Mouse (Mus musculus) stomach, postnatal 0 days (tissue): ENCODE measurements around the gene Ebp. TPM values are rescaled to one million over a fixed set of nuclear protein-coding genes. Genes with fewer than 3 reads are reported as not detected.

Experiments used
- ATAC-seq: fragments of 200-750 bp; cut with Nextera tagmentation; 2 replicates; pipeline ENCODE4 v1.8.0; 2017; ENCODE audit not compliant: low FRiP score, low TSS enrichment
- DNase-seq: peaks from one replicate; pipeline ENCODE4 v3.0.0-alpha.2; 2016; ENCODE audit warnings: low spot score
- H3K27ac ChIP-seq: fragments of 300-500 bp; sonication (generic); replicated peaks from 2 replicates; pipeline ENCODE4 v1.5.1; 2014; ENCODE audit warnings: mild to moderate bottlenecking, control low read depth
- H3K27me3 ChIP-seq: fragments of 300-500 bp; sonication (generic); 2 replicates; pipeline ENCODE4 v1.6.1; 2014; ENCODE audit warnings: low read length; ENCODE audit not compliant: control insufficient read depth, insufficient read depth
- H3K36me3 ChIP-seq: fragments of 300-500 bp; sonication (generic); 2 replicates; pipeline ENCODE4 v1.6.1; 2014; ENCODE audit warnings: low read length, mixed read lengths; ENCODE audit not compliant: control insufficient read depth, insufficient read depth
- H3K4me1 ChIP-seq: fragments of 300-500 bp; sonication (generic); replicated peaks from 2 replicates; pipeline ENCODE4 v1.6.1; 2014; ENCODE audit warnings: antibody characterized with exemption; ENCODE audit not compliant: control insufficient read depth, insufficient read depth
- H3K4me2 ChIP-seq: fragments of 300-500 bp; sonication (generic); replicated peaks from 2 replicates; pipeline ENCODE4 v1.6.1; 2014; ENCODE audit warnings: low read depth, mild to moderate bottlenecking, control low read depth, moderate library complexity
- H3K4me3 ChIP-seq: fragments of 300-500 bp; sonication (generic); 2 replicates; pipeline ENCODE4 v1.5.1; 2014; ENCODE audit warnings: low read depth, low read length, control low read depth
- H3K9ac ChIP-seq: fragments of 300-500 bp; sonication (generic); 2 replicates; pipeline ENCODE4 v1.6.1; 2014; ENCODE audit warnings: mild to moderate bottlenecking, low read length, control low read depth, mixed read lengths
- H3K9me3 ChIP-seq: fragments of 300-500 bp; sonication (generic); 2 replicates; pipeline ENCODE4 v1.6.1; 2016; ENCODE audit warnings: low read length; ENCODE audit not compliant: control insufficient read depth
- CTCF ChIP-seq: IDR thresholded peaks from 2 replicates; pipeline ENCODE4 v1.5.1; 2016; ENCODE audit warnings: antibody characterized with exemption, low read depth, mild to moderate bottlenecking, moderate library complexity
- EP300 ChIP-seq: optimal IDR thresholded peaks from 2 replicates; pipeline ENCODE3; 2016; ENCODE audit warnings: antibody characterized with exemption
- WGBS: fragments of 180-500 bp; shearing (Covaris S2); extraction: QIAGEN DNeasy Blood & Tissue Kit; methylation state at CpG from one replicate; pipeline ENCODE4 v1.1.7; 2014; 5-methylcytosine and 5-hydroxymethylcytosine counted together
- polyA plus RNA-seq: library from polyadenylated mRNA; unstranded; fragments of >200 nt; fragmentation: Nextera tagmentation; extraction: Ambion mirVana; gene quantifications from 2 replicates; pipeline ENCODE4 v1.2.1, GENCODE M21; 2015

Ebp gene
- polyA plus RNA-seq, 1 experiment from 2014 or later = 75.4 TPM

DNA sequence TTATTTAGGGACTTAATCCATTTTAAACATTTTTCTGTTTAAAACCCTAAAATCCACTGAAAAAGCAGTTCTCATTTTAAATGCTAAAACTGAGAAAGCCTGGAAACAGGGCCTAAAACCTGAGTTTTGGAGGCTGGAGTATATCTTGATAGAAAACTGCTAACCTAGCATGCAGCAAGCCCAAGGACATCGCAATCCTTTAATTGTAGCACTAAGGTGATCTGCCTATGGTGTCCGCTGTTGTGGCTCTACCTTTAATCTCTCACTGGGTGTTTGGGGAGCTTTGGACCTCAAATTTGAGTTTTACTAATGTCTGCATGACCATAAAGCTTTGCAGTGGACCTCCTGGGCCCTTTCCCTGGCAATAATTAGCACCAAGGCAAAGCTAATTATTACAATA, 52.9 kb downstream of the Ebp start:
- no peaks in the 10 kb centered on the region for H3K4me1 ChIP-seq
- TF ChIP-seq CTCF (no peak), EP300 (no peak)
- no peak overlapping the region for H3K9ac ChIP-seq
- H3K9me3 ChIP-seq = no peaks in the 10 kb centered on the region
- 90% methylated on average over 2 of the region's 2 CpGs for WGBS
- H3K27me3 ChIP-seq = no peaks in the 10 kb centered on the region
- H3K27ac ChIP-seq = no peak overlapping the region
- DNase-seq = no peak
- H3K36me3 ChIP-seq = peaks cover 4% of the 10 kb centered on the region
- no peak overlapping the region for H3K4me3 ChIP-seq
- ATAC-seq = no peak
- no peak overlapping the region for H3K4me2 ChIP-seq

DNA sequence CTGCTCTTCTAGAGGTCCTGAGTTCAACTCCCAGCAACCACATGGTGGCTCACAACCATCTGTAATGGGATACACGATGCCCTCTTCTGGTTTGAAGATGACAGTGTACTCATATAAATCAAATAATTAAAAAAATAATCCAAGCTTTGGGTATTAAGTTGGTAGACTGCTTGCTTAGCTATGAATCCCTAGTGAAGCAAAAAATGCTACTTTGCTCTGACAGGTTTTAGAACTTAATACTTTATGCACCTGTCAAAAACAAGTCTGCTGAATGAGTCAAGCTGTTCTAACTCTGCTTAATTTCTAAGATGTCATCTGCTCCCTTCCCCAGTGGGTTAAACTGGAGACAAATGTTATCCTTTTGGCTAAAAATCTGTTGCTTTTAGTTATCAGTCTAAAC, 53.8 kb downstream of the Ebp start:
- DNase-seq = no peak
- no peak overlapping the region for H3K27ac ChIP-seq
- WGBS = 23% methylated on average over 1 of the region's 1 CpGs
- no peaks in the 10 kb centered on the region for H3K27me3 ChIP-seq
- H3K9me3 ChIP-seq = no peaks in the 10 kb centered on the region
- no peak overlapping the region for H3K4me3 ChIP-seq
- H3K9ac ChIP-seq = no peak overlapping the region
- TF ChIP-seq EP300 = no peak
- TF ChIP-seq CTCF = 0 out of 2 replicates have a peak, but pooled peaks have one; percentile 26
- H3K36me3 ChIP-seq = peaks cover 4% of the 10 kb centered on the region
- no peak overlapping the region for H3K4me2 ChIP-seq
- H3K4me1 ChIP-seq = no peaks in the 10 kb centered on the region
- ATAC-seq = no peak

DNA sequence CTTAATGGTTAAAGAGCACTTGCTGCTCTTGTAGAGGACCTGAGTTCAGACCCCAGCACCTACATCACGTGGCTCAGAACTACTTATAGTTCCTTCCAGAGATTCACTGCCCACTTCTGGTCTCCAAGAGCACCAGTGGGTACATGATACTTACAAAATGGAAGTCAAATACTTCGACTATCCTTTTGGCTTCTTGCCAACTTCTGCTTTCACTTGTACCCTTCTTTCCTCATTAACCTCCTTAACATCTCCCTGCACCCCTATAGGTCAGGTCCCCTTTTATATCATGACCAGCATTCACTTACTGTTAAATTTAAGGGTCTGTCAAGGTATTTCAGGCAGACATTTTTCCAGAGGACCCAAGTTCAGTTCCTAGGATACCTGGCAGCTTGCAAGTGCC, 57.4 kb downstream of the Ebp start:
- H3K36me3 ChIP-seq = peaks cover 2% of the 10 kb centered on the region
- TF ChIP-seq CTCF (no peak), EP300 (no peak)
- ATAC-seq (no peak), DNase-seq (no peak)
- no peak overlapping the region for H3K4me3 ChIP-seq
- 44% methylated on average over 2 of the region's 2 CpGs for WGBS
- no peaks in the 10 kb centered on the region for H3K9me3 ChIP-seq
- no peak overlapping the region for H3K9ac ChIP-seq
- H3K27ac ChIP-seq = no peak overlapping the region
- no peaks in the 10 kb centered on the region for H3K4me1 ChIP-seq
- H3K4me2 ChIP-seq = no peak overlapping the region
- H3K27me3 ChIP-seq = no peaks in the 10 kb centered on the region

Other genes with a start within 250 kb of the Ebp start
- gene Hdac6, start 245.6 kb downstream of the Ebp start, polyA plus RNA-seq = 6.2 and 6.7 TPM in 2 replicates
- gene Gata1, start 215.4 kb downstream of the Ebp start, polyA plus RNA-seq = 0.07 and 0.28 TPM in 2 replicates
- gene Glod5, start 175.0 kb downstream of the Ebp start, polyA plus RNA-seq = 6.0 and 7.5 TPM in 2 replicates
- gene Suv39h1, start 118.8 kb downstream of the Ebp start, polyA plus RNA-seq = 10.8 and 12.3 TPM in 2 replicates
- gene Was, start 103.0 kb downstream of the Ebp start, polyA plus RNA-seq = 0.39 and 0.42 TPM in 2 replicates
- gene Wdr13, start 60.6 kb downstream of the Ebp start, polyA plus RNA-seq = 15.6 and 16.7 TPM in 2 replicates
- 599 and 659 TPM in 2 replicates for gene Rbm3, start 47.6 kb downstream of the Ebp start, polyA plus RNA-seq
- gene Tbc1d25, start 17.3 kb downstream of the Ebp start, polyA plus RNA-seq = 6.2 and 6.9 TPM in 2 replicates
- gene Porcn, start 13.0 kb upstream of the Ebp start, polyA plus RNA-seq = 12.5 and 14.3 TPM in 2 replicates
- gene Ftsj1, start 58.9 kb upstream of the Ebp start, polyA plus RNA-seq = 19.9 and 20.3 TPM in 2 replicates
- 5.2 and 6.4 TPM in 2 replicates for gene Slc38a5, start 77.6 kb upstream of the Ebp start, polyA plus RNA-seq
- not detected in 2 replicates for gene Ssxb10, start 133.9 kb upstream of the Ebp start, polyA plus RNA-seq
- gene Ssxb9, start 173.5 kb upstream of the Ebp start, polyA plus RNA-seq = not detected in 2 replicates
- gene Ssxb1, start 219.8 kb upstream of the Ebp start, polyA plus RNA-seq = not detected in 2 replicates